Mouse (Mus musculus) c-Kit-positive CD71-positive TER-119-positive erythroid progenitor cells, embryonic 14.5 days (primary cell): Measurements from ENCODE around the gene Mslnl.

Source experiments
- DNase-seq: peaks from one replicate; pipeline ENCODE4 v3.0.0-alpha.2; 2013; ENCODE audit warnings: low spot score

Gene Mslnl

GRCm38 (mm10) chr17:25786280-25786679, 50.4 kb downstream of the Mslnl start, which contains the start of gene Ccdc78:
TSS of gene Ccdc78 (plus strand) at chr17:25786580.
- DNase-seq, result no peak

GRCm38 (mm10) chr17:25786781-25787504, 51.1 kb downstream of the Mslnl start:
- no peak for DNase-seq

GRCm38 (mm10) chr17:25791320-25791842, 55.5 kb downstream of the Mslnl start:
- DNase-seq, result no peak

- peak; percentile 85 for DNase-seq
Measured at GRCm38 (mm10) chr17:25791843-25792527, 56.1 kb downstream of the Mslnl start.

- peak; percentile 51 for DNase-seq
Measured at GRCm38 (mm10) chr17:25792615-25793014, 56.8 kb downstream of the Mslnl start, which contains the start of gene Fam173a. TSS of gene Fam173a (minus strand) at chr17:25792901.

- DNase-seq, result no peak
Measured at GRCm38 (mm10) chr17:25794197-25794596, 58.4 kb downstream of the Mslnl start.

- no peak for DNase-seq
Measured at GRCm38 (mm10) chr17:25794998-25795397, 59.2 kb downstream of the Mslnl start.

- no peak for DNase-seq
Measured at GRCm38 (mm10) chr17:25795609-25796092, 59.8 kb downstream of the Mslnl start, which contains the start of gene AC134908.4. TSS of gene AC134908.4 (minus strand) at chr17:25795659.

- DNase-seq, result no peak
Measured at GRCm38 (mm10) chr17:25796211-25796771, 60.4 kb downstream of the Mslnl start.

GRCm38 (mm10) chr17:25796951-25797369, 61.1 kb downstream of the Mslnl start, which contains the start of gene Metrn:
TSS of gene Metrn (minus strand) at chr17:25797136.
- peak; percentile 80 for DNase-seq
